Mouse (Mus musculus): ENCODE measurements around the gene Tmem245. TPM values are rescaled to one million over a fixed set of nuclear protein-coding genes. Genes with fewer than 3 reads are reported as not detected.

Tmem245 gene
- polyA plus RNA-seq, 1 experiment from 2014 or later, result 6.1 TPM

DNA sequence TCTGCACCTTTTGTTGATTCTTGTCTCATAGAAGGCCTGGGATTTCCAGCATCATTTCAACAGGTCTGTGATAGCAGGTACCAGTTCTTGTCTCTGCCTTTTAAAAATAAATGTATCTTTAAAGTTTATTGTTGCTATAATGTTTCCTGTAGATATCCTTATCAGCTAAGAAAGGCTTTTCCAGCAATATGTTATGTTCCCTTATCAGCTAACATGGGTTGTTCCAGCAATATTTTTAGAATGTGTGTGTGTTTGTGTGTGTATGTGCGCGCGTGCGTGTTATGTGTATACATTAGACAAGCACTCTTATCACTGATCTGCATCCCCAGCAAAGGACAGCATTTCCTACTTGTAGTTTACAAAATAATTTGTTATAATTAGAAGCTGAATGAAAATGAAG lies 85.7 kb downstream of the Tmem245 start:
- H3K4me3 ChIP-seq, result no peak overlapping the region
- WGBS (ENCODE audit: insufficient replicate concordance), result 25% methylated on average over 4 of the region's 4 CpGs
- H3K9me3 ChIP-seq (replicated peaks), result no peaks in the 10 kb centered on the region
- no peaks in the 10 kb centered on the region for H3K36me3 ChIP-seq
- no peak for ATAC-seq
- 0 out of 2 replicates have a peak overlapping the region, but pooled peaks have one; percentile 18 for H3K4me2 ChIP-seq
- no peak overlapping the region for H3K27ac ChIP-seq
- H3K9ac ChIP-seq, result no peak overlapping the region
- H3K27me3 ChIP-seq (replicated peaks), result no peaks in the 10 kb centered on the region
- peaks cover 46% of the 10 kb centered on the region for H3K4me1 ChIP-seq

DNA sequence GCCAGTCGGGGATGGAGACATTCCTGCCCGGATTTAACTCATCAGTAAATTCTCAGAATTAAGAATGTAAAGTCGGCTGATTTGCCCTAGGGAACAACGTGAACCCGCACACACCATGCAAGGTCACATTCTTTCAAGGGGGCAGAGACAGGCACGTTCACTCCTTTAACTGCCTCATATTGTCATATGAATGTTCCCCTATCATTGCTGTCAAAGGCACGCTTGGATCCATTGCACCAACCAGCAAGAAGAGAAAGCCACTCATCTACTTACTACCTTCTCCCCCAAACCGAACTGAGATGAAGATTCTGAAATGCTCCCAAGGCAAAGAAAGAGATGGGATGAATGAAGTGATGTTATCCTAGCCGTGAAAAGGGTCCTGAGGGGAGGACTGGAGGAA lies 88.5 kb downstream of the Tmem245 start:
- WGBS (ENCODE audit: insufficient replicate concordance), result 75% methylated on average over 9 of the region's 9 CpGs
- Histone ChIP-seq H3K9ac (no peak overlapping the region), H3K27ac (no peak overlapping the region), H3K9me3 (replicated peaks) (no peaks in the 10 kb centered on the region), H3K36me3 (no peaks in the 10 kb centered on the region), H3K4me2 (no peak overlapping the region), H3K4me3 (no peak overlapping the region), H3K27me3 (replicated peaks) (no peaks in the 10 kb centered on the region), H3K4me1 (peaks cover 28% of the 10 kb centered on the region)
- ATAC-seq, result no peak

GRCm38 (mm10) chr4:56856371-56856949 lies 90.8 kb downstream of the Tmem245 start:
- H3K9me3 ChIP-seq (replicated peaks), result no peaks in the 10 kb centered on the region
- H3K27me3 ChIP-seq (replicated peaks), result no peaks in the 10 kb centered on the region
- H3K4me2 ChIP-seq, result no peak overlapping the region
- peaks cover 5% of the 10 kb centered on the region for H3K4me1 ChIP-seq
- ATAC-seq, result no peak
- no peaks in the 10 kb centered on the region for H3K36me3 ChIP-seq
- WGBS (ENCODE audit: insufficient replicate concordance), result 79% methylated on average over 8 of the region's 8 CpGs
- H3K4me3 ChIP-seq, result no peak overlapping the region
- no peak overlapping the region for H3K9ac ChIP-seq
- H3K27ac ChIP-seq, result no peak overlapping the region

DNA sequence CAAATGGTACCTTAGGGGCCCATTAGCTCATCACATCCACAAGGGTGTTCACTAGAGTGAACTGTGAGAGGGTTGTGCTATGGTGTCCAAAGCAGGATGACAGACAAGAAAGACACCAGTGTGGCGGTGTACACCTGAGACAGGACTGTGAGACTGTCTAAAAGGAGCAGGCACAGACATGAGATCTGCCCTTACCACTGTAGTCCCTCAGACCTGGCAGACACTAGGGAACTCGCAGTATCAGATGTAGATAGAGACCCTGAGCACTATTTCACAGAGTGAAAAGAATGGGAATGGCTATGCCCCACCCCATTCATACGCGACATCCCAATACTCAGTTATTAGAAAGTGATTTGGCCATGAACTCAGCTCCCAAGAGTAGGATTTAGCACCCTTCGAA lies 91.3 kb downstream of the Tmem245 start:
- Histone ChIP-seq H3K9me3 (replicated peaks) (no peaks in the 10 kb centered on the region), H3K4me3 (no peak overlapping the region), H3K36me3 (no peaks in the 10 kb centered on the region), H3K9ac (no peak overlapping the region), H3K4me2 (no peak overlapping the region), H3K27ac (no peak overlapping the region), H3K27me3 (replicated peaks) (no peaks in the 10 kb centered on the region), H3K4me1 (peaks cover 8% of the 10 kb centered on the region; the same call in 1 of the 2 replicates)
- WGBS (ENCODE audit: insufficient replicate concordance), result 84% methylated on average over 5 of the region's 5 CpGs
- no peak for ATAC-seq

DNA sequence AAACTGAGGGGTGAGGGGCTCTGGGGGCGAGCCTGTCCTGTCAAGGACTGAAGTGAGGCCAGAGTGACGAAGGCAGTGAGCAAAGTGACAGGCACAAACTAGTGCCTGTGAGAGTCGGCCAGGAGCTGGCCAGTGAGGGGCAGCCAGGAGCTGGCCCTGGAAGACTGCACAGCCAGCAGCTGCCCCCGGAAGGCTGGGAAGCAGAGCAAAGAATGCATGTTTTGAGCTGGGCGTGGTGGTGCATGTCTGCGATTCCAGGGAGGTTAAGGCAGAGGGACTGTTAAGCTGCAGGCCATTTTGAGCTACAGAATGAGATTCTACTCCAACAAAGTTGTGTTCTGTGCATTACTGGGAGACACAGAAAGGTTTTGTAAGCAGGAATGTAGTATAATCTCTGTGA lies 96.5 kb downstream of the Tmem245 start:
- WGBS (ENCODE audit: insufficient replicate concordance), result 58% methylated on average over 6 of the region's 6 CpGs
- Histone ChIP-seq H3K27me3 (replicated peaks) (no peaks in the 10 kb centered on the region), H3K27ac (no peak overlapping the region), H3K4me1 (peaks cover 10% of the 10 kb centered on the region; the same call in 1 of the 2 replicates), H3K4me3 (no peak overlapping the region), H3K4me2 (no peak overlapping the region), H3K9me3 (replicated peaks) (no peaks in the 10 kb centered on the region), H3K36me3 (peaks cover 8% of the 10 kb centered on the region), H3K9ac (no peak overlapping the region)
- no peak for ATAC-seq

DNA sequence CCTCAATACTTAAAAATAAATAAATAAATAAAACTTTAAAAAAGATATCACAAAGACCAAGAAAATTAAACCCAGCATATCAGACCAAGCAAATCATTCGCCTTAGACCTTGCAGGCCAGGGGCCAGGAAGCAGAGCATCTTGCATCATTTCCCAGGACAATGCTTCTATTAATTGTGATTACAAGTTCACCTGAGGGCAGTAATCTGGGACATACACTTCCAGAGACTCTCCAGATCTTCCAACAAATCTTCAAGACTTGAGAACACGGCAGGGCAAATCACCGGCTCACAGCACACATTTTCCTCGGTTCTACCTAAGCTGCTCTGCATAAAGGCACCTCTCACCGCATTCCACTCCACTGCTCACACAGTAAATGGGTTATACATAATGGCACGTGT lies 99.2 kb downstream of the Tmem245 start:
- no peaks in the 10 kb centered on the region; the same call in 1 of the 2 replicates for H3K9me3 ChIP-seq (replicated peaks)
- no peak overlapping the region for H3K4me3 ChIP-seq
- no peak overlapping the region for H3K9ac ChIP-seq
- no peak for ATAC-seq
- no peak overlapping the region for H3K4me2 ChIP-seq
- 78% methylated on average over 6 of the region's 6 CpGs for WGBS (ENCODE audit: insufficient replicate concordance)
- no peaks in the 10 kb centered on the region for H3K27me3 ChIP-seq (replicated peaks)
- H3K36me3 ChIP-seq, result peaks cover 29% of the 10 kb centered on the region
- peaks cover 13% of the 10 kb centered on the region; the same call in 1 of the 2 replicates for H3K4me1 ChIP-seq
- H3K27ac ChIP-seq, result no peak overlapping the region

GRCm38 (mm10) chr4:56847400-56847799 lies 99.8 kb downstream of the Tmem245 start:
- ATAC-seq, result no peak
- Histone ChIP-seq H3K9me3 (replicated peaks) (no peaks in the 10 kb centered on the region; the same call in 1 of the 2 replicates), H3K4me1 (peaks cover 19% of the 10 kb centered on the region), H3K4me3 (no peak overlapping the region), H3K27ac (no peak overlapping the region), H3K27me3 (replicated peaks) (no peaks in the 10 kb centered on the region), H3K9ac (no peak overlapping the region), H3K4me2 (no peak overlapping the region), H3K36me3 (peaks cover 29% of the 10 kb centered on the region)
- 81% methylated on average over 3 of the region's 3 CpGs for WGBS (ENCODE audit: insufficient replicate concordance)

DNA sequence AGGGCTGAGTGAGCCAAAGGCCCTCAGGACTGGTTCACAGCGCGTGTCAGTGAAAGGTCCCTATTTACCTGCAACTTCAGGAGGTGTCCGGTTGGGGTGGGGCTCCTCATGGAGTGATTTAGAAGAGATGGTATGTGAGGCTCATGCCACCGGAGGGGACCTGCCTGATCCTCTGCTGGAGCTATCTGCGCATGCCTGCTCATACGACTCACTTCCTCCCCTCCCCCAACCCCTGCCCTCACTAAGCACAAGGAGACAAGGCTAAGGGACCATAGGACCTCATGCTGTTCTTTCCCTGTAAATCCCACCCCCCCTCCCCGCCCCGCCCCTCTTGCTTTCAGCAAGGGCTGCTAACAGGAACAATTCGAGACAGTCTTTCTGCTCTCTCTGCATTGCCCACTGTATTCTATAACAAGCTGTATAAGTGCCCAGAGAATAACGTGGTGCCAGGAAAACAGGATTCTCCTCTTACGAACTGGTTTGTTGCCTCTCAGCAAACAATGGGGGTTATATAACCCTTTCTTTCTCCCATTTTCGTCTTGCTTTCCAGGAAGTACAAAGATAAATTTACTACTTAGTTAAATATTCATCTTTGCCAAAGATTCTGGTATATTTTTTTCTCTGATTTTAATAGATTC lies 101.2 kb downstream of the Tmem245 start:
- no peak overlapping the region for H3K9ac ChIP-seq
- H3K4me1 ChIP-seq, result peaks cover 14% of the 10 kb centered on the region
- peaks cover 36% of the 10 kb centered on the region for H3K36me3 ChIP-seq
- ATAC-seq, result no peak
- H3K27ac ChIP-seq, result no peak overlapping the region
- H3K9me3 ChIP-seq (replicated peaks), result no peaks in the 10 kb centered on the region; the same call in 1 of the 2 replicates
- no peak overlapping the region for H3K4me3 ChIP-seq
- WGBS (ENCODE audit: insufficient replicate concordance), result 65% methylated on average over 12 of the region's 12 CpGs
- H3K27me3 ChIP-seq (replicated peaks), result no peaks in the 10 kb centered on the region
- no peak overlapping the region for H3K4me2 ChIP-seq

DNA sequence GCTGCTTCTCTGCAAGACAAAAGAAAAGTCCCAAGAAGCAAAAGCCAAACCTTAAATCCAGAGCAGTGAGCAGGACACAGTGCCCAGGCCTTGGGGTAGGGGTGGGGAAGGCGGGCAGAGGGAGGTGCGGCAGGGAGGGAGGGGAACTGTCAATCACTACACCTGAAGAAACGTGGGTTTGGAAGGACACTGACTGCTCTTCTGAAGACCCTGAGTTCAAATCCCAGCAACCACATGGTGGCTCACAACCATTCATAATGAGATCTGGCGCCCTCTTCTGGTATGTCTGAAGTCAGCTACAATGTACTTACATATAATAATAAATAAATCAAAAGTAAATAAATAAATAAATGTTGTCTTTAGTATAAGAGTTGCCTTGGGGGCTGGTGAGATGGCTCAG lies 102.3 kb downstream of the Tmem245 start:
- Histone ChIP-seq H3K27ac (no peak overlapping the region), H3K4me1 (peaks cover 8% of the 10 kb centered on the region; the same call in 1 of the 2 replicates), H3K4me2 (no peak overlapping the region), H3K4me3 (no peak overlapping the region), H3K9me3 (replicated peaks) (no peaks in the 10 kb centered on the region; the same call in 1 of the 2 replicates), H3K27me3 (replicated peaks) (no peaks in the 10 kb centered on the region), H3K9ac (no peak overlapping the region), H3K36me3 (peaks cover 42% of the 10 kb centered on the region)
- no peak for ATAC-seq
- WGBS (ENCODE audit: insufficient replicate concordance), result 77% methylated on average over 4 of the region's 4 CpGs

DNA sequence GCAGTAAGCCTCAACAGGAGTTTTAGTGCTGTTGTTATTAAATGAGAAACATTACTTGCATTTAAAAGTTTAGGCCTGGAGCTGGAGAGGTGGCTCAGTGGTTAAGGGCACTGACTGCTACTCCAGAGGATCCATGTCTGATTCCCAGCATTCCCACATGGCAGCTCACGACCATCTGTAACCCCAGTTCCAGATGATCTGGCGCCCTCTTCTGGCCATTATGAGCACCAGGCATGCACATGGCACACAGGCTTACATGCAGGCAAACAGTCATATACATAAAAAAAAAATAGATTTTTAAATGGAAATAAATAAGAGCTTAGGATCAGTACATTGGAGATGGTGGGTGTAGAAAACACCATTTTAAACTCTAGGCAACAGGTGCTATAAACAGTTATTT lies 103.3 kb downstream of the Tmem245 start:
- no peaks in the 10 kb centered on the region; the same call in 1 of the 2 replicates for H3K9me3 ChIP-seq (replicated peaks)
- H3K4me3 ChIP-seq, result no peak overlapping the region
- H3K9ac ChIP-seq, result no peak overlapping the region
- ATAC-seq, result no peak
- H3K4me1 ChIP-seq, result peaks cover 8% of the 10 kb centered on the region; the same call in 1 of the 2 replicates
- H3K27me3 ChIP-seq (replicated peaks), result no peaks in the 10 kb centered on the region
- H3K36me3 ChIP-seq, result peaks cover 42% of the 10 kb centered on the region
- no peak overlapping the region for H3K27ac ChIP-seq
- no peak overlapping the region for H3K4me2 ChIP-seq
- WGBS (ENCODE audit: insufficient replicate concordance), result 75% methylated on average over 2 of the region's 2 CpGs

DNA sequence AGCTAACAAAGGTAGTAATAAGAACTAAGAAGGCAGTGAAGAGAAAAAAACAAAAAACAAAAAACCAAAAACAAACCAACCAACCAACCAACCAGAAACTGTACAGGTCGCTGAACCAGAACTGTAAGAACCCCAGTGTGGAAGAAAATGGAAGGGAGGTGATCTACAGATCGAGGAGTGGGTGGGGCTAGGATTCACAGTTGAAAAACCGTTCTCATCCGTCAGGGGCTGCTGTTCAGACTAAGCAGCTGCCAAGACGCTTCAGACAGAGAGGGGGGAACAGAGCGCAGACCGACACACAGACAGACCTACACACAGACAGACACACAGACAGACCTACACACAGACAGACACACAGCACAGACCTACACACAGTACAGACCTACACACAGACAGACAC lies 104.7 kb downstream of the Tmem245 start:
- 58% methylated on average over 7 of the region's 7 CpGs for WGBS (ENCODE audit: insufficient replicate concordance)
- ATAC-seq, result no peak

DNA sequence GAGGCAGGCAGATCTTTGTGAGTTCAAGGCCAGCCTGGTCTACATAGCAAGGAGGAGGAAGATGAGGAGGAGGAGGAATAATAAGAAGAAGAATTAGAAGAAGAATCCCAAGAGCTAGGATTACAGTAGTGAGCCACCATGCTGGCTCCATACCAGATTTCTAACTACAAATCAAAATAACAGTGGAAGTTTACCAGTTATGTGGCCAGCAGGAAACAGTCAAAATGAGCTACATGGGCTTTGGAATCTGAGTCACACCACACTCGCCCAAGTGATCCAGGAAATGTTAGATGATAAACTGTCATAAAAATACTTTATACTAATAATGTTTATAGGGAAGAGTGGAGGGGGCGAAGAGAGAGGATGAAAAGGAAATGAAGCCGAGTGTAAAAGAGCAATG lies 106.9 kb downstream of the Tmem245 start:
- H3K4me2 ChIP-seq, result no peak overlapping the region
- no peak for ATAC-seq

More for the DNA sequence above, 104.7 kb downstream of the Tmem245 start:
- H3K27me3 ChIP-seq (replicated peaks), result no peaks in the 10 kb centered on the region
- no peak overlapping the region for H3K27ac ChIP-seq
- H3K4me2 ChIP-seq, result no peak overlapping the region
- H3K4me1 ChIP-seq, result peaks cover 8% of the 10 kb centered on the region; the same call in 1 of the 2 replicates
- no peaks in the 10 kb centered on the region; the same call in 1 of the 2 replicates for H3K9me3 ChIP-seq (replicated peaks)
- H3K9ac ChIP-seq, result no peak overlapping the region
- H3K36me3 ChIP-seq, result peaks cover 47% of the 10 kb centered on the region
- no peak overlapping the region for H3K4me3 ChIP-seq

More for the DNA sequence above, 106.9 kb downstream of the Tmem245 start:
- no peak overlapping the region for H3K27ac ChIP-seq
- no peaks in the 10 kb centered on the region; the same call in 1 of the 2 replicates for H3K9me3 ChIP-seq (replicated peaks)
- H3K27me3 ChIP-seq (replicated peaks), result no peaks in the 10 kb centered on the region
- H3K36me3 ChIP-seq, result peaks cover 45% of the 10 kb centered on the region
- peaks cover 8% of the 10 kb centered on the region; the same call in 1 of the 2 replicates for H3K4me1 ChIP-seq
- no peak overlapping the region for H3K4me3 ChIP-seq
- H3K9ac ChIP-seq, result no peak overlapping the region
- 56% methylated on average over 3 of the region's 3 CpGs for WGBS (ENCODE audit: insufficient replicate concordance)
